Mouse (Mus musculus) embryonic fibroblast, embryonic 13.5 days (primary cell): ENCODE data around the gene Klhl24.

Experiments
- CTCF ChIP-seq: IDR thresholded peaks from 2 replicates; pipeline ENCODE4 v1.5.1; 2011; ENCODE audit warnings: mild to moderate bottlenecking, control low read depth, low read length, moderate library complexity, borderline replicate concordance; ENCODE audit not compliant: insufficient read depth
- POLR2A ChIP-seq: IDR thresholded peaks from 2 replicates; pipeline ENCODE4 v1.6.1; 2011; ENCODE audit warnings: low read depth, mild to moderate bottlenecking, control low read depth, low read length, moderate library complexity

DNA sequence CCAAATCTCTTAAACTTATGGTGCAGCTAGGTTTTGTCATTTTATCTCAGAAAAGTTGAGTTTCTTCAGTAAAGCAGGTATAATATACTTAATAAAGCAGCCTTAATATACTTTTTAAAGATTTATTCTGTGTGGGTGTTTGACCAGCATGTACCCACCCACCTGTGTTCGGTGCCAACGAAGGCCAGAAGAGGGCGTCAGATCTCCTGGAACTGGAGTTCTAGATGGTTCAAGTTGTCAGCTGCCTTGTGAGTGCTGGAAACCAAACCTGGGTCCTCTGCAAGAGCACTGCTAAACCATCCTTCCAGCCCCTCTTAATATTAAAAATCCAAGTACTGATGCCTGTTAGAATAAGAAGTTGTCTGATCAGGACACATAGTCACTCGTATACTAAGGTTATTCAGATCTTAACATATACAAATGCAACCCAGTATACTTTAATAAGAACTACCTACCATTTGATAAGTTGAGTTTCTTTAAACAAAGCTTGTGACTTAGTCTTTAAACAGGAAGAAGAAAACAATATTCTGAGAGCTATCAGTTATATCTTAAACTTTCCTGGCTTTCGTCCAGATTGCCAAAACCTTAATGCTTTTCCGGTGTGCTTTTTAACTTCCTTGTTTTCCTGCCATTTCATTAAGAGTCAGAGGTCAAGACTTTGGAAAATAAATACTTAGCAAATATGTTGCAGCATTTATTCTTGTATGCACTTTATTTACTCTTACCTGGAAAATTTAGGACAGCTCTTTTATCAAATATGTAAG, 1.7 kb downstream of the Klhl24 start:
- TF ChIP-seq POLR2A (no peak), CTCF (no peak)
